Mouse (Mus musculus) cerebellum, adult 2 months (tissue): ENCODE measurements at regions not wholly inside any gene's neighbourhood (a gene's known extent, or its start where the extent isn't known, plus 50 kb on each side); places are given as distances from the start of the nearest gene placed in this dataset.

ENCODE experiments used
- DNase-seq, 2 experiments: peaks; one replicate each; pipeline ENCODE4 v3.0.0; 2021
- H3K27ac ChIP-seq: fragments of 200-500 bp; 2 replicates; pipeline ENCODE4 v1.5.1; 2012; ENCODE audit warnings: low read length, control low read depth, inconsistent platforms; ENCODE audit not compliant: insufficient read depth
- H3K27me3 ChIP-seq: fragments of 200-500 bp; 2 replicates; pipeline ENCODE4 v1.6.1; 2012; ENCODE audit warnings: inconsistent platforms, mild to moderate bottlenecking, low read length, moderate library complexity; ENCODE audit not compliant: control insufficient read depth, insufficient read depth
- H3K4me1 ChIP-seq: fragments of 200-500 bp; 2 replicates; pipeline ENCODE4 v1.6.1; 2011; ENCODE audit warnings: low read length; ENCODE audit not compliant: control insufficient read depth, insufficient read depth
- H3K4me3 ChIP-seq: fragments of 200-500 bp; replicated peaks from 2 replicates; pipeline ENCODE3; 2011; ENCODE audit warnings: mild to moderate bottlenecking, low read depth, low read length, control low read depth; ENCODE audit not compliant: insufficient read depth
- CTCF ChIP-seq: fragments of 200-500 bp; IDR thresholded peaks from 2 replicates; pipeline ENCODE4 v1.5.1; 2011; ENCODE audit warnings: low read depth, mild to moderate bottlenecking, control low read depth, low read length, moderate library complexity, borderline replicate concordance; ENCODE audit not compliant: insufficient read depth
- POLR2A ChIP-seq: fragments of 200-500 bp; IDR thresholded peaks from 2 replicates; pipeline ENCODE4 v1.6.1; 2011; ENCODE audit warnings: low read length, control low read depth, borderline replicate concordance; ENCODE audit not compliant: insufficient read depth
- WGBS: fragments of 180-500 bp; shearing (Covaris S2); methylation state at CpG from one replicate; pipeline ENCODE4 v1.1.7; 2018; 5-methylcytosine and 5-hydroxymethylcytosine counted together

- TF ChIP-seq POLR2A (no peak), CTCF (no peak)
- no peak for DNase-seq
- H3K4me1 ChIP-seq: peaks cover 3% of the 10 kb centered on the region; the same call in 1 of the 2 replicates
- H3K27ac ChIP-seq: no peak overlapping the region
- no peaks in the 10 kb centered on the region for H3K27me3 ChIP-seq
- no peak overlapping the region for H3K4me3 ChIP-seq
- WGBS: 81% methylated on average over 5 of the region's 5 CpGs
Observed at GRCm38 (mm10) chr17:9765680-9766250, 96.2 kb upstream of the Pabpc6 start.

- no peaks in the 10 kb centered on the region for H3K27me3 ChIP-seq
- peak overlapping the region; percentile 72 for H3K4me3 ChIP-seq
- peak overlapping the region; percentile 91 for H3K27ac ChIP-seq
- TF ChIP-seq POLR2A (peak; percentile 26; the same call in 1 of the 2 replicates), CTCF (no peak)
- H3K4me1 ChIP-seq: peaks cover 3% of the 10 kb centered on the region; the same call in 1 of the 2 replicates
- 2% methylated on average over 22 of the region's 22 CpGs for WGBS
- peak; percentile 71 for DNase-seq
Observed at GRCm38 (mm10) chr17:9764701-9765359, 95.3 kb upstream of the Pabpc6 start.

GRCm38 (mm10) chr17:9764041-9764606 is 94.6 kb upstream of the Pabpc6 start:
- Histone ChIP-seq H3K27me3 (no peaks in the 10 kb centered on the region), H3K4me1 (peaks cover 3% of the 10 kb centered on the region; the same call in 1 of the 2 replicates), H3K4me3 (peak overlapping the region; percentile 35), H3K27ac (peak overlapping the region; percentile 26; the same call in 1 of the 2 replicates)
- peak; percentile 20 to 38 for DNase-seq
- 13% methylated on average over 9 of the region's 9 CpGs for WGBS
- TF ChIP-seq POLR2A (no peak), CTCF (no peak)

- WGBS: 73% methylated on average over 9 of the region's 9 CpGs
- Histone ChIP-seq H3K27ac (no peak overlapping the region), H3K4me1 (peaks cover 3% of the 10 kb centered on the region; the same call in 1 of the 2 replicates), H3K4me3 (no peak overlapping the region), H3K27me3 (no peaks in the 10 kb centered on the region)
- DNase-seq: no peak
- TF ChIP-seq CTCF (no peak), POLR2A (no peak)
Observed at GRCm38 (mm10) chr17:9763110-9763509, 93.6 kb upstream of the Pabpc6 start.

GRCm38 (mm10) chr17:9762436-9762835 is 92.9 kb upstream of the Pabpc6 start:
- TF ChIP-seq CTCF (no peak), POLR2A (no peak)
- 69% methylated on average over 7 of the region's 7 CpGs for WGBS
- DNase-seq: no peak
- Histone ChIP-seq H3K27me3 (no peaks in the 10 kb centered on the region), H3K4me1 (peaks cover 3% of the 10 kb centered on the region; the same call in 1 of the 2 replicates), H3K27ac (no peak overlapping the region), H3K4me3 (no peak overlapping the region)

GRCm38 (mm10) chr17:9760706-9761059 is 91.2 kb upstream of the Pabpc6 start:
- DNase-seq: no peak
- Histone ChIP-seq H3K27me3 (no peaks in the 10 kb centered on the region), H3K4me1 (0 out of 2 replicates have a peak, but pooled peaks cover under 1% of the 10 kb centered on the region), H3K4me3 (no peak overlapping the region), H3K27ac (no peak overlapping the region)
- WGBS: 87% methylated on average over 2 of the region's 2 CpGs
- TF ChIP-seq CTCF (no peak), POLR2A (no peak)

- 54% methylated on average over 8 of the region's 8 CpGs for WGBS
- Histone ChIP-seq H3K27me3 (no peaks in the 10 kb centered on the region), H3K4me3 (no peak overlapping the region), H3K4me1 (no peaks in the 10 kb centered on the region), H3K27ac (0 out of 2 replicates have a peak overlapping the region, but pooled peaks have one; percentile 55)
- no peak for TF ChIP-seq POLR2A
- DNase-seq: no peak
Observed at GRCm38 (mm10) chr17:9760026-9760705, 90.6 kb upstream of the Pabpc6 start.
